15 mouse cellular contexts compared by ENCODE assay signal in the genomic region with DNA sequence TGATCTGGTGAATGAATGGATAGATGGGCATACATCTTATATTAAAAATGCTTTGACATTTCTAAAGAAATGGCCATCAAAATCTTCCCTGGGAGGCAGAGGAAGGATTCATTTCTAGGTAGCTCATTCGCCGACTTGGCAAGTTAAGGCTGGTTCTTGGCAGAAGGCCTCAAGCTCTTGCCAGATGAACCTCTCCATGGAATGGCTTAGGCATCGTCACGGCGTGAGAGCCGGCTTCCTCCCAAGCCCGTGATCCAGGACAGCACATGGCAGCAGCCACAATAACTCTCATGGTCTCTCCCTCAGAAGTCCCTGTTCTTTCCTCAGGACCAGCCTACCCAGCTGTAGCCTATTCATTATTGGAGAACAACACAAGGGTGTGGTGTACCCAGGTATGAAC.
DNase-seq lines count a peak whose midpoint lies in the region; ATAC-seq lines count a peak whose summit lies in the region.
"Had no signal": no experiment of that assay in that cellular context is flagged by ENCODE, and none has a peak within 500 bp of the region (broad histone marks: within the 10 kb centered on the region; RNA-seq: fewer than 3 reads in every experiment).

No protein-coding gene starts in this region.

- no peak for ATAC-seq in cerebellum, adult (ENCODE audit: insufficient number of reproducible peaks, low FRiP score, low TSS enrichment)
- ATAC-seq in kidney, embryonic 14.5 days (ENCODE audit: low FRiP score, low TSS enrichment) = no peak
- no peak for ATAC-seq in intestine, embryonic 15.5 days
- ATAC-seq: liver, postnatal 0 days had no signal

- WGBS in kidney, embryonic 14.5 days = 92% methylated on average over 7 of the region's 7 CpGs
- WGBS in intestine, embryonic 15.5 days = 91% methylated on average over 7 of the region's 7 CpGs

- no peaks in the 10 kb centered on the region for H3K27me3 ChIP-seq in kidney, embryonic 14.5 days (ENCODE audit: control insufficient read depth, insufficient read depth, low read length)
- no peaks in the 10 kb centered on the region for H3K27me3 ChIP-seq in intestine, embryonic 15.5 days (replicated peaks)
- H3K27me3 ChIP-seq: embryonic facial prominence, embryonic 12.5 days; limb, embryonic 12.5 days; megakaryocyte, embryonic 14.5 days had no signal

- H3K36me3 ChIP-seq in kidney, embryonic 14.5 days (ENCODE audit: control insufficient read depth, insufficient read depth, low read length) = no peaks in the 10 kb centered on the region
- H3K36me3 ChIP-seq in intestine, embryonic 15.5 days = no peaks in the 10 kb centered on the region
- H3K36me3 ChIP-seq: embryonic facial prominence, embryonic 12.5 days; G1E; limb, embryonic 12.5 days had no signal

- no peaks in the 10 kb centered on the region for H3K9me3 ChIP-seq in kidney, embryonic 14.5 days (ENCODE audit: control insufficient read depth, low read length)
- no peaks in the 10 kb centered on the region for H3K9me3 ChIP-seq in intestine, embryonic 15.5 days
- H3K9me3 ChIP-seq: embryonic facial prominence, embryonic 12.5 days; limb, embryonic 12.5 days had no signal

- H3K4me1 ChIP-seq in kidney, embryonic 14.5 days (ENCODE audit: control insufficient read depth, insufficient read depth, low read length) = no peaks in the 10 kb centered on the region
- no peaks in the 10 kb centered on the region for H3K4me1 ChIP-seq in intestine, embryonic 15.5 days (replicated peaks)
- H3K4me1 ChIP-seq: embryonic facial prominence, embryonic 12.5 days; limb, embryonic 12.5 days; megakaryocyte, embryonic 14.5 days had no signal

- H3K4me2 ChIP-seq in kidney, embryonic 14.5 days (replicated peaks; ENCODE audit: low read depth, low read length) = no peak overlapping the region
- H3K4me2 ChIP-seq in intestine, embryonic 15.5 days (replicated peaks) = no peak overlapping the region
- H3K4me2 ChIP-seq: embryonic facial prominence, embryonic 12.5 days; limb, embryonic 12.5 days had no signal

- no peak overlapping the region for H3K27ac ChIP-seq in kidney, embryonic 14.5 days (ENCODE audit: low read depth, low read length)
- H3K27ac ChIP-seq in intestine, embryonic 15.5 days = no peak overlapping the region
- H3K27ac ChIP-seq: embryonic facial prominence, embryonic 12.5 days; limb, embryonic 12.5 days had no signal

- H3K4me3 ChIP-seq in kidney, embryonic 14.5 days (ENCODE audit: low read length) = no peak overlapping the region
- no peak overlapping the region for H3K4me3 ChIP-seq in intestine, embryonic 15.5 days (replicated peaks)
- H3K4me3 ChIP-seq: embryonic facial prominence, embryonic 12.5 days; limb, embryonic 12.5 days; megakaryocyte, embryonic 14.5 days; myocyte had no signal

- DNase-seq in cerebellum, adult 11 months = peak; percentile 8
- DNase-seq in kidney, adult 11 months = peak; percentile 5
- peak; percentile 22 for DNase-seq in brain, adult 2 months (ENCODE audit: low read depth, low spot score)
- peak; percentile 91 to 92 for DNase-seq in cerebellum, postnatal 14 days
- no peak for DNase-seq in testis, postnatal 14 days (ENCODE audit: low spot score)
- DNase-seq: liver, postnatal 0 days; thymus, postnatal 36 days had no signal

- H3K9ac ChIP-seq in kidney, embryonic 14.5 days (ENCODE audit: low read depth, low read length) = no peak overlapping the region
- H3K9ac ChIP-seq in intestine, embryonic 15.5 days = no peak overlapping the region
- H3K9ac ChIP-seq: embryonic facial prominence, embryonic 12.5 days; limb, embryonic 12.5 days; liver, postnatal 0 days had no signal
